Mouse (Mus musculus) neural tube, embryonic 14.5 days (tissue): Measurements from ENCODE around the gene Atf7. TPM values are rescaled to one million over a fixed set of nuclear protein-coding genes. Genes with fewer than 3 reads are reported as not detected.

Experiments
- ATAC-seq: fragments of 200-750 bp; cut with Nextera tagmentation; 2 replicates; pipeline ENCODE4 v1.8.0; 2017; ENCODE audit warnings: low read depth, mild to moderate bottlenecking, moderate TSS enrichment, moderate library complexity
- H3K27ac ChIP-seq: fragments of 300-500 bp; sonication (generic); 2 replicates; pipeline ENCODE4 v1.5.1; 2014; ENCODE audit warnings: low read depth, mild to moderate bottlenecking, control low read depth, low read length, moderate library complexity, mixed read lengths
- H3K27me3 ChIP-seq: fragments of 300-500 bp; sonication (generic); 2 replicates; pipeline ENCODE4 v1.6.1; 2014; ENCODE audit warnings: low read length; ENCODE audit not compliant: control insufficient read depth, insufficient read depth
- H3K36me3 ChIP-seq: fragments of 300-500 bp; sonication (generic); 2 replicates; pipeline ENCODE4 v1.6.1; 2014; ENCODE audit warnings: low read length, mixed read lengths; ENCODE audit not compliant: control insufficient read depth, insufficient read depth
- H3K4me1 ChIP-seq: fragments of 300-500 bp; sonication (generic); 2 replicates; pipeline ENCODE4 v1.6.1; 2014; ENCODE audit warnings: low read length; ENCODE audit not compliant: control insufficient read depth, insufficient read depth
- H3K4me2 ChIP-seq: fragments of 300-500 bp; sonication (generic); 2 replicates; pipeline ENCODE4 v1.6.1; 2014; ENCODE audit warnings: mild to moderate bottlenecking, low read depth, low read length, control low read depth
- H3K4me3 ChIP-seq: fragments of 300-500 bp; sonication (generic); 2 replicates; pipeline ENCODE4 v1.5.1; 2014; ENCODE audit warnings: low read depth, low read length, control low read depth, mixed read lengths
- H3K9ac ChIP-seq: fragments of 300-500 bp; sonication (generic); replicated peaks from 2 replicates; pipeline ENCODE4 v1.6.1; 2014; ENCODE audit warnings: low read depth, mild to moderate bottlenecking, control low read depth, low read length, mixed read lengths
- H3K9me3 ChIP-seq: fragments of 300-500 bp; sonication (generic); 2 replicates; pipeline ENCODE4 v1.6.1; 2016; ENCODE audit warnings: low read length; ENCODE audit not compliant: control insufficient read depth
- WGBS: fragments of 180-500 bp; shearing (Covaris S2); extraction: QIAGEN DNeasy Blood & Tissue Kit; methylation state at CpG from one replicate; pipeline ENCODE4 v1.1.7; 2014; 5-methylcytosine and 5-hydroxymethylcytosine counted together
- polyA plus RNA-seq: library from polyadenylated mRNA; unstranded; fragments of >200 nt; fragmentation: Nextera tagmentation; extraction: Ambion mirVana; gene quantifications from 2 replicates; pipeline ENCODE4 v1.2.1, GENCODE M21; 2014

Gene Atf7
- polyA plus RNA-seq, 1 experiment from 2014 or later = 13.3 TPM

DNA sequence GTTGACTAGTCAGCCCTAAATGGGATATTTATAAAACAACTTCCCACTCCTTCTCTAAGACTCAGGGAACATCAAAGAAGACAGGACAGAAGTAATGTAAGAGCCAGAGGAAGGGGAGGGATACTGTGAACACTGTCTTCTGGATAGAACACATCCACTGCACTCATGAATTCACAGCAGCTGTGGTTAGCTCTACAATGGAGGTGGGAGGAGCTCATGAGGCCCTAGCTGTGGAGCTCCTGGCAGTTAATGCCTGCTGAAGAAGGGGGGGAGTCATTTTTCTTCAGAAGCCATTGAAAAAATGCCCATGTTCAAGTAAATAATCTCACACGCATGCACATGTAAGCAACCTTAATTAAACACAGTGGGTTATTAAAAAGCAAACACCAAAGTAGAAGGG, 48.3 kb downstream of the Atf7 start:
- Histone ChIP-seq H3K4me1 (no peaks in the 10 kb centered on the region), H3K9ac (no peak overlapping the region), H3K27ac (no peak overlapping the region), H3K4me2 (no peak overlapping the region), H3K27me3 (no peaks in the 10 kb centered on the region), H3K4me3 (no peak overlapping the region), H3K9me3 (no peaks in the 10 kb centered on the region), H3K36me3 (no peaks in the 10 kb centered on the region)
- 45% methylated on average over 1 of the region's 1 CpGs for WGBS
- ATAC-seq = no peak

- WGBS = 77% methylated on average over 3 of the region's 3 CpGs
- Histone ChIP-seq H3K27me3 (no peaks in the 10 kb centered on the region), H3K9ac (no peak overlapping the region), H3K4me1 (no peaks in the 10 kb centered on the region), H3K4me3 (no peak overlapping the region), H3K27ac (no peak overlapping the region), H3K9me3 (no peaks in the 10 kb centered on the region), H3K4me2 (no peak overlapping the region), H3K36me3 (no peaks in the 10 kb centered on the region)
- no peak for ATAC-seq
Measured at GRCm38 (mm10) chr15:102572081-102572480, 53.2 kb downstream of the Atf7 start.

DNA sequence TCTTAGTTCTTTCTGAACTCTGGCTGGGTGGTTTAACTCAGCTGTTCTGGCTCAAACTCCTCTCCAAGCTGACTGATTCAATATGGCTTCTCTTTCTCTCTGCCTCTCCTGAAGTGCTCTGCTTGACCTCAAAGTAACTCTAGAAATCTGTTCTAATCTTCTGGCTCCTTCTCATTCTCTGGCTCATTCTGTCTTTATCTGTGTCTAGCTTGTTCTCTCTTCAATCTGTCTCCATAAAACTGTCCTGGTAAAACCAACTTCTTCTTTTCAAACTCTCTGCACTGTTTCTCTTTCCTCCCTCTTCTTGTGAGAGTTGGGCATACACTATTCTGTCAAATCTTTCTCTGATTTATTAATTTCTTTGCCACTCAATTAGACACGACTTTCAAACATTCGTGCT, 57.4 kb downstream of the Atf7 start:
- H3K9ac ChIP-seq = no peak overlapping the region
- no peak overlapping the region for H3K4me3 ChIP-seq
- H3K9me3 ChIP-seq = no peaks in the 10 kb centered on the region
- H3K4me2 ChIP-seq = no peak overlapping the region
- H3K4me1 ChIP-seq = no peaks in the 10 kb centered on the region
- no peak overlapping the region for H3K27ac ChIP-seq
- no peaks in the 10 kb centered on the region for H3K36me3 ChIP-seq
- no peaks in the 10 kb centered on the region for H3K27me3 ChIP-seq
- ATAC-seq = no peak
- WGBS = 80% methylated on average over 2 of the region's 2 CpGs

- Histone ChIP-seq H3K4me1 (no peaks in the 10 kb centered on the region), H3K27ac (no peak overlapping the region), H3K9ac (no peak overlapping the region), H3K27me3 (no peaks in the 10 kb centered on the region), H3K4me3 (no peak overlapping the region), H3K4me2 (no peak overlapping the region), H3K9me3 (no peaks in the 10 kb centered on the region), H3K36me3 (no peaks in the 10 kb centered on the region)
- WGBS = 64% methylated on average over 5 of the region's 5 CpGs
- ATAC-seq = no peak
Measured at GRCm38 (mm10) chr15:102563681-102564080, 61.6 kb downstream of the Atf7 start.

- H3K4me2 ChIP-seq = no peak overlapping the region
- H3K9me3 ChIP-seq = no peaks in the 10 kb centered on the region
- WGBS = 64% methylated on average over 3 of the region's 3 CpGs
- 0 out of 2 replicates have a peak overlapping the region, but pooled peaks have one; percentile 28 for H3K27ac ChIP-seq
- H3K4me3 ChIP-seq = no peak overlapping the region
- no peak overlapping the region for H3K9ac ChIP-seq
- H3K27me3 ChIP-seq = no peaks in the 10 kb centered on the region
- no peak for ATAC-seq
- no peaks in the 10 kb centered on the region for H3K36me3 ChIP-seq
- H3K4me1 ChIP-seq = no peaks in the 10 kb centered on the region
Measured at GRCm38 (mm10) chr15:102563061-102563460, 62.2 kb downstream of the Atf7 start.

- Histone ChIP-seq H3K27ac (peak overlapping the region; percentile 28; the same call in 1 of the 2 replicates), H3K36me3 (no peaks in the 10 kb centered on the region), H3K4me1 (no peaks in the 10 kb centered on the region), H3K4me2 (no peak overlapping the region), H3K27me3 (no peaks in the 10 kb centered on the region), H3K9ac (no peak overlapping the region), H3K9me3 (no peaks in the 10 kb centered on the region), H3K4me3 (no peak overlapping the region)
- ATAC-seq = no peak
- WGBS = 65% methylated on average over 1 of the region's 1 CpGs
Measured at GRCm38 (mm10) chr15:102562491-102562890, 62.8 kb downstream of the Atf7 start.

- Histone ChIP-seq H3K9me3 (no peaks in the 10 kb centered on the region), H3K4me1 (no peaks in the 10 kb centered on the region), H3K27ac (no peak overlapping the region), H3K9ac (no peak overlapping the region), H3K36me3 (peaks cover 20% of the 10 kb centered on the region; the same call in 1 of the 2 replicates), H3K27me3 (no peaks in the 10 kb centered on the region), H3K4me2 (no peak overlapping the region), H3K4me3 (no peak overlapping the region)
- no peak for ATAC-seq
Measured at GRCm38 (mm10) chr15:102557580-102557979, 67.7 kb downstream of the Atf7 start.

GRCm38 (mm10) chr15:102555581-102555980, 69.7 kb downstream of the Atf7 start:
- no peaks in the 10 kb centered on the region for H3K4me1 ChIP-seq
- WGBS = 95% methylated on average over 1 of the region's 1 CpGs
- no peaks in the 10 kb centered on the region for H3K9me3 ChIP-seq
- H3K27me3 ChIP-seq = no peaks in the 10 kb centered on the region
- no peak overlapping the region for H3K27ac ChIP-seq
- no peak overlapping the region for H3K9ac ChIP-seq
- H3K4me3 ChIP-seq = no peak overlapping the region
- H3K4me2 ChIP-seq = no peak overlapping the region
- no peak for ATAC-seq
- peaks cover 29% of the 10 kb centered on the region for H3K36me3 ChIP-seq

GRCm38 (mm10) chr15:102552599-102552998, 72.7 kb downstream of the Atf7 start:
- H3K27ac ChIP-seq = no peak overlapping the region
- peaks cover 30% of the 10 kb centered on the region for H3K36me3 ChIP-seq
- no peaks in the 10 kb centered on the region for H3K9me3 ChIP-seq
- 97% methylated on average over 5 of the region's 5 CpGs for WGBS
- no peak overlapping the region for H3K4me3 ChIP-seq
- H3K4me2 ChIP-seq = no peak overlapping the region
- H3K9ac ChIP-seq = no peak overlapping the region
- no peak for ATAC-seq
- H3K4me1 ChIP-seq = no peaks in the 10 kb centered on the region
- H3K27me3 ChIP-seq = no peaks in the 10 kb centered on the region

- ATAC-seq = no peak; the same call in 1 of the 2 replicates
- Histone ChIP-seq H3K27me3 (no peaks in the 10 kb centered on the region), H3K4me2 (no peak overlapping the region), H3K4me3 (no peak overlapping the region), H3K9ac (no peak overlapping the region), H3K36me3 (peaks cover 22% of the 10 kb centered on the region), H3K27ac (peak overlapping the region; percentile 45; the same call in 1 of the 2 replicates), H3K9me3 (no peaks in the 10 kb centered on the region), H3K4me1 (no peaks in the 10 kb centered on the region)
- 78% methylated on average over 3 of the region's 3 CpGs for WGBS
Measured at GRCm38 (mm10) chr15:102547478-102547877, 77.8 kb downstream of the Atf7 start.
